Mouse (Mus musculus) forebrain, embryonic 13.5 days (tissue): ENCODE results near the gene Rtn4ip1. TPM values are rescaled to one million over a fixed set of nuclear protein-coding genes. Genes with fewer than 3 reads are reported as not detected.

Experiments
- ATAC-seq: fragments of 200-750 bp; cut with Nextera tagmentation; 2 replicates; pipeline ENCODE4 v1.8.0; 2017
- H3K27ac ChIP-seq: fragments of 300-500 bp; sonication (generic); 2 replicates; pipeline ENCODE4 v1.5.1; 2015; ENCODE audit warnings: inconsistent platforms, mild to moderate bottlenecking, moderate library complexity
- H3K27me3 ChIP-seq: fragments of 300-500 bp; sonication (generic); 2 replicates; pipeline ENCODE4 v1.6.1; 2015; ENCODE audit warnings: mild to moderate bottlenecking, inconsistent platforms
- H3K36me3 ChIP-seq: fragments of 300-500 bp; sonication (generic); 2 replicates; pipeline ENCODE4 v1.6.1; 2015; ENCODE audit warnings: mild to moderate bottlenecking, inconsistent platforms; ENCODE audit not compliant: poor library complexity, severe bottlenecking
- H3K4me1 ChIP-seq: fragments of 300-500 bp; sonication (generic); 2 replicates; pipeline ENCODE4 v1.6.1; 2015; ENCODE audit warnings: inconsistent platforms
- H3K4me2 ChIP-seq: fragments of 300-500 bp; sonication (generic); 2 replicates; pipeline ENCODE4 v1.6.1; 2015; ENCODE audit warnings: inconsistent platforms, mild to moderate bottlenecking, moderate library complexity
- H3K4me3 ChIP-seq: fragments of 300-500 bp; sonication (generic); 2 replicates; pipeline ENCODE4 v1.5.1; 2015; ENCODE audit warnings: mild to moderate bottlenecking, inconsistent platforms
- H3K9ac ChIP-seq: fragments of 300-500 bp; sonication (generic); 2 replicates; pipeline ENCODE4 v1.6.1; 2015; ENCODE audit warnings: mild to moderate bottlenecking, inconsistent platforms
- H3K9me3 ChIP-seq: fragments of 300-500 bp; sonication (generic); replicated peaks from 2 replicates; pipeline ENCODE4 v1.6.1; 2016; ENCODE audit warnings: inconsistent platforms
- WGBS: fragments of 180-500 bp; shearing (Covaris S2); methylation state at CpG from one replicate; pipeline ENCODE4 v1.1.7; 2015; 5-methylcytosine and 5-hydroxymethylcytosine counted together
- polyA plus RNA-seq: library from polyadenylated mRNA; unstranded; fragments of >200 nt; fragmentation: Nextera tagmentation; extraction: Ambion mirVana; gene quantifications from 2 replicates; pipeline ENCODE4 v1.2.1, GENCODE M21; 2015

Rtn4ip1 gene
- 16.9 and 18.3 TPM in 2 replicates for polyA plus RNA-seq

GRCm38 (mm10) chr10:43901578-43902194 lies at the start of gene Rtn4ip1, which contains the start of gene Qrsl1:
TSS of gene Rtn4ip1 (plus strand) at chr10:43901807.
TSS of gene Qrsl1 (minus strand) at chr10:43901745.
- peaks cover 14% of the 10 kb centered on the region for H3K4me1 ChIP-seq
- peak; percentile 99 for ATAC-seq
- H3K4me2 ChIP-seq: peak within 1 kb of the TSS; percentile 81
- under 1% methylated on average over 40 of the region's 40 CpGs for WGBS
- peak within 1 kb of the TSS; percentile 76 for H3K4me3 ChIP-seq
- no peaks in the 10 kb centered on the region for H3K9me3 ChIP-seq
- 0 out of 2 replicates have a peak, but pooled peaks cover 4% of the 10 kb centered on the region for H3K36me3 ChIP-seq
- H3K27ac ChIP-seq: peak within 1 kb of the TSS; percentile 44; the same call in 1 of the 2 replicates
- peak within 1 kb of the TSS; percentile 76 for H3K9ac ChIP-seq
- no peaks in the 10 kb centered on the region for H3K27me3 ChIP-seq

GRCm38 (mm10) chr10:43851898-43852297 lies 49.7 kb upstream of the Rtn4ip1 start:
- WGBS: 91% methylated on average over 5 of the region's 5 CpGs
- Histone ChIP-seq H3K4me3 (no peak overlapping the region), H3K36me3 (no peaks in the 10 kb centered on the region), H3K9ac (no peak overlapping the region), H3K4me1 (no peaks in the 10 kb centered on the region), H3K4me2 (no peak overlapping the region), H3K27me3 (no peaks in the 10 kb centered on the region), H3K27ac (no peak overlapping the region), H3K9me3 (no peaks in the 10 kb centered on the region)
- ATAC-seq: no peak

GRCm38 (mm10) chr10:43855916-43856315 lies 45.7 kb upstream of the Rtn4ip1 start:
- H3K4me2 ChIP-seq: no peak overlapping the region
- H3K36me3 ChIP-seq: no peaks in the 10 kb centered on the region
- H3K27ac ChIP-seq: no peak overlapping the region
- 96% methylated on average over 9 of the region's 9 CpGs for WGBS
- no peaks in the 10 kb centered on the region for H3K9me3 ChIP-seq
- no peak overlapping the region for H3K4me3 ChIP-seq
- no peak for ATAC-seq
- no peaks in the 10 kb centered on the region for H3K27me3 ChIP-seq
- H3K4me1 ChIP-seq: no peaks in the 10 kb centered on the region
- H3K9ac ChIP-seq: no peak overlapping the region

GRCm38 (mm10) chr10:43856351-43856750 lies 45.3 kb upstream of the Rtn4ip1 start:
- H3K9me3 ChIP-seq: no peaks in the 10 kb centered on the region
- 82% methylated on average over 3 of the region's 3 CpGs for WGBS
- H3K4me3 ChIP-seq: no peak overlapping the region
- no peaks in the 10 kb centered on the region for H3K27me3 ChIP-seq
- H3K4me1 ChIP-seq: no peaks in the 10 kb centered on the region
- H3K4me2 ChIP-seq: no peak overlapping the region
- no peaks in the 10 kb centered on the region for H3K36me3 ChIP-seq
- no peak overlapping the region for H3K9ac ChIP-seq
- no peak for ATAC-seq
- no peak overlapping the region for H3K27ac ChIP-seq

GRCm38 (mm10) chr10:43870752-43871151 lies 30.9 kb upstream of the Rtn4ip1 start:
- Histone ChIP-seq H3K9me3 (no peaks in the 10 kb centered on the region), H3K4me3 (no peak overlapping the region), H3K36me3 (peaks cover 5% of the 10 kb centered on the region; the same call in 1 of the 2 replicates), H3K27me3 (no peaks in the 10 kb centered on the region), H3K9ac (no peak overlapping the region), H3K4me2 (no peak overlapping the region), H3K4me1 (no peaks in the 10 kb centered on the region), H3K27ac (no peak overlapping the region)
- 66% methylated on average over 10 of the region's 10 CpGs for WGBS
- ATAC-seq: no peak

- Histone ChIP-seq H3K27me3 (no peaks in the 10 kb centered on the region), H3K36me3 (peaks cover 12% of the 10 kb centered on the region; the same call in 1 of the 2 replicates), H3K9ac (no peak overlapping the region), H3K4me1 (no peaks in the 10 kb centered on the region), H3K4me3 (no peak overlapping the region), H3K9me3 (no peaks in the 10 kb centered on the region), H3K27ac (no peak overlapping the region), H3K4me2 (no peak overlapping the region)
- 96% methylated on average over 1 of the region's 1 CpGs for WGBS
- no peak for ATAC-seq
These were observed 30.1 kb upstream of the Rtn4ip1 start for GRCm38 (mm10) chr10:43871458-43871857.

- Histone ChIP-seq H3K27ac (peak overlapping the region; percentile 51; the same call in 1 of the 2 replicates), H3K4me2 (no peak overlapping the region), H3K27me3 (no peaks in the 10 kb centered on the region), H3K9ac (no peak overlapping the region), H3K4me1 (no peaks in the 10 kb centered on the region), H3K9me3 (no peaks in the 10 kb centered on the region), H3K4me3 (no peak overlapping the region), H3K36me3 (peaks cover 22% of the 10 kb centered on the region)
- 70% methylated on average over 9 of the region's 9 CpGs for WGBS
- peak; percentile 96 for ATAC-seq
These were observed 13.9 kb upstream of the Rtn4ip1 start for GRCm38 (mm10) chr10:43887676-43888075.

GRCm38 (mm10) chr10:43888976-43889375 lies 12.6 kb upstream of the Rtn4ip1 start:
- Histone ChIP-seq H3K4me3 (no peak overlapping the region), H3K27ac (peak overlapping the region; percentile 35), H3K4me1 (no peaks in the 10 kb centered on the region), H3K4me2 (no peak overlapping the region), H3K36me3 (peaks cover 35% of the 10 kb centered on the region), H3K27me3 (no peaks in the 10 kb centered on the region), H3K9ac (no peak overlapping the region), H3K9me3 (no peaks in the 10 kb centered on the region)
- ATAC-seq: no peak
- 89% methylated on average over 16 of the region's 16 CpGs for WGBS

- no peaks in the 10 kb centered on the region for H3K9me3 ChIP-seq
- no peak overlapping the region for H3K4me2 ChIP-seq
- 93% methylated on average over 4 of the region's 4 CpGs for WGBS
- H3K4me1 ChIP-seq: no peaks in the 10 kb centered on the region
- no peaks in the 10 kb centered on the region for H3K27me3 ChIP-seq
- H3K27ac ChIP-seq: no peak overlapping the region
- peaks cover 41% of the 10 kb centered on the region for H3K36me3 ChIP-seq
- H3K4me3 ChIP-seq: no peak overlapping the region
- no peak overlapping the region for H3K9ac ChIP-seq
- ATAC-seq: no peak
These were observed 8.6 kb upstream of the Rtn4ip1 start for GRCm38 (mm10) chr10:43892971-43893370.

- no peak overlapping the region for H3K9ac ChIP-seq
- no peak overlapping the region for H3K4me3 ChIP-seq
- H3K27ac ChIP-seq: no peak overlapping the region
- H3K4me2 ChIP-seq: no peak overlapping the region
- WGBS: 90% methylated on average over 8 of the region's 8 CpGs
- peaks cover 3% of the 10 kb centered on the region; the same call in 1 of the 2 replicates for H3K4me1 ChIP-seq
- no peaks in the 10 kb centered on the region for H3K27me3 ChIP-seq
- no peaks in the 10 kb centered on the region for H3K9me3 ChIP-seq
- peaks cover 41% of the 10 kb centered on the region for H3K36me3 ChIP-seq
- ATAC-seq: no peak
These were observed 5.5 kb upstream of the Rtn4ip1 start for GRCm38 (mm10) chr10:43896065-43896464.

- no peak for ATAC-seq
These were observed 3.3 kb upstream of the Rtn4ip1 start for GRCm38 (mm10) chr10:43898276-43898675.

GRCm38 (mm10) chr10:43900883-43901570 lies 580 bp upstream of the Rtn4ip1 start:
- Histone ChIP-seq H3K27ac (no peak overlapping the region), H3K27me3 (no peaks in the 10 kb centered on the region), H3K4me2 (peak overlapping the region; percentile 81), H3K4me3 (peak overlapping the region; percentile 76), H3K9ac (peak overlapping the region; percentile 76), H3K4me1 (peaks cover 14% of the 10 kb centered on the region), H3K9me3 (no peaks in the 10 kb centered on the region), H3K36me3 (0 out of 2 replicates have a peak, but pooled peaks cover 4% of the 10 kb centered on the region)
- 7% methylated on average over 30 of the region's 30 CpGs for WGBS
- ATAC-seq: no peak; the same call in 1 of the 2 replicates

More at GRCm38 (mm10) chr10:43898276-43898675, 3.3 kb upstream of the Rtn4ip1 start:
- Histone ChIP-seq H3K27ac (no peak overlapping the region), H3K4me1 (peaks cover 14% of the 10 kb centered on the region), H3K4me2 (no peak overlapping the region), H3K36me3 (peaks cover 25% of the 10 kb centered on the region), H3K4me3 (no peak overlapping the region), H3K9ac (no peak overlapping the region), H3K27me3 (no peaks in the 10 kb centered on the region), H3K9me3 (no peaks in the 10 kb centered on the region)
- 97% methylated on average over 7 of the region's 7 CpGs for WGBS
